Comparison of ENCODE assay signal across 8 mouse cellular contexts in the genomic region with DNA sequence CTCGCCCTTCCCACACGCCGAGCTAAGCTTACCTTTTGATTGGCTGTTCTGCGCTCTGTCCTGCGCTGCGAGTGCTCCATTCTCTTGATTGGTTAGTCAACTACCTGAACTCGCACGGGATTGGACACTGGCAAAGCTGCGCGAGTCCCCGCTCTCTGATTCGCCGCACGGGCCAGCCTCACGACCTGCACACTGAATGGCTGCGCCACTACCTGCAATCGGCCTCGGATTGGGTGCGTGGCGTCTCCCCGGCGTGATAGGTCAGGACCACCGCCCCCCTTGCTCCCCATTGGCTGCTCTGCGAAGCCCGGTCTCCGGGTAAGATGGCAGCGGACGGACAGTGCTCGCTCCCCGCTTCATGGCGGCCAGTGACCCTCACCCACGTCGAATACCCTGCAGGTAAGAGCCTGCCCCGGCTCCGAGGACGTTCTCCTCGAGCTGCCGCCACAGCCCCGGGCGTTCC. TPM values are rescaled to one million over a fixed set of nuclear protein-coding genes. Genes with fewer than 3 reads are reported as not detected.
A peak's percentile ranks its signal among the peaks of the same experiment; 100 is the strongest.
DNase-seq lines count a peak whose midpoint lies in the region; ATAC-seq and TF ChIP-seq lines count a peak whose summit lies in the region.

Dolpp1 (plus strand) TSS at position 141 of the 463 bp plus-strand sequence.

- peak; percentile 36; the same call in 1 of the 2 replicates for TF ChIP-seq POLR2A in liver, adult 2 months (IDR thresholded peaks at IDR 0.05; ENCODE audit: extremely low read depth, insufficient read depth, low read length)
- peak; percentile 58 for TF ChIP-seq POLR2A in myocyte (IDR thresholded peaks at IDR 0.05; ENCODE audit: insufficient read length, low read depth)

- peaks cover 9% of the 10 kb centered on the region; the same call in 1 of the 2 replicates for H3K79me2 ChIP-seq in liver, adult 2 months (ENCODE audit: control insufficient read depth, insufficient read depth, low read length)
- peaks cover 4% of the 10 kb centered on the region for H3K79me2 ChIP-seq in myocyte (ENCODE audit: control insufficient read depth, insufficient read depth)

- H3K9me3 ChIP-seq in heart, embryonic 11.5 days (replicated peaks; ENCODE audit: control insufficient read depth, low read length), result no peaks in the 10 kb centered on the region
- H3K9me3 ChIP-seq in kidney, embryonic 16.5 days (ENCODE audit: low read length), result no peaks in the 10 kb centered on the region

- peak; percentile 95 to 96 for DNase-seq in B cell, adult 2 months
- peak; percentile 100 for DNase-seq in brain, adult 2 months (ENCODE audit: low read depth, low spot score)
- peak; percentile 95 for DNase-seq in liver, adult 2 months (ENCODE audit: extremely low read depth, low read depth, low spot score)
- peak; percentile 99 for DNase-seq in splenic B cell, adult 2 months (ENCODE audit: low read depth, low spot score)

- no peak for TF ChIP-seq CTCF in liver, adult 2 months (IDR thresholded peaks at IDR 0.05; ENCODE audit: low read depth, low read length)

- no peaks in the 10 kb centered on the region for H3K27me3 ChIP-seq in heart, embryonic 11.5 days (ENCODE audit: control insufficient read depth, insufficient read depth, low read length)
- H3K27me3 ChIP-seq in kidney, embryonic 16.5 days (ENCODE audit: insufficient read depth, low read length), result no peaks in the 10 kb centered on the region
- H3K27me3 ChIP-seq in liver, adult 2 months (ENCODE audit: control insufficient read depth, insufficient read depth, low read length), result no peaks in the 10 kb centered on the region
- H3K27me3 ChIP-seq in myocyte (ENCODE audit: control insufficient read depth, insufficient read depth, insufficient read length), result no peaks in the 10 kb centered on the region
- H3K27me3 ChIP-seq in splenic B cell, adult 2 months (ENCODE audit: control insufficient read depth, insufficient read depth, low read length, poor library complexity, severe bottlenecking), result no peaks in the 10 kb centered on the region

- peak within 1 kb of the TSS; percentile 45 for H3ac ChIP-seq in myocyte (ENCODE audit: control insufficient read depth, insufficient read length)

- peak within 1 kb of the TSS; percentile 77 for H3K9ac ChIP-seq in heart, embryonic 11.5 days (ENCODE audit: low read depth, low read length)
- H3K9ac ChIP-seq in kidney, embryonic 16.5 days (replicated peaks; ENCODE audit: low read length), result peak within 1 kb of the TSS; percentile 71
- peak within 1 kb of the TSS; percentile 87 for H3K9ac ChIP-seq in liver, adult 2 months (ENCODE audit: low read depth, low read length)

- under 1% methylated on average over 40 of the region's 40 CpGs for WGBS in heart, embryonic 11.5 days (ENCODE audit: insufficient replicate concordance)
- WGBS in kidney, embryonic 16.5 days, result 0% methylated on average over 40 of the region's 40 CpGs
- WGBS in liver, adult 2 months, result under 1% methylated on average over 40 of the region's 40 CpGs

- peak; percentile 93 for ATAC-seq in erythroblast, adult 5-6 weeks (replicated peaks; ENCODE audit: low FRiP score, poor library complexity, severe bottlenecking)
- ATAC-seq in heart, embryonic 11.5 days (replicated peaks; ENCODE audit: insufficient number of reproducible peaks, low FRiP score, low TSS enrichment), result peak; percentile 98
- ATAC-seq in kidney, embryonic 16.5 days (ENCODE audit: low FRiP score, low TSS enrichment), result peak; percentile 98

- peak within 1 kb of the TSS; percentile 97 for H3K4me2 ChIP-seq in heart, embryonic 11.5 days
- H3K4me2 ChIP-seq in kidney, embryonic 16.5 days (replicated peaks; ENCODE audit: low read depth, low read length), result peak within 1 kb of the TSS; percentile 83
- peak within 1 kb of the TSS; percentile 93 for H3K4me2 ChIP-seq in myocyte (ENCODE audit: low read depth)

- H3K36me3 ChIP-seq in heart, embryonic 11.5 days (ENCODE audit: control insufficient read depth, insufficient read depth, low read length), result no peaks in the 10 kb centered on the region
- peaks cover 5% of the 10 kb centered on the region; the same call in 1 of the 2 replicates for H3K36me3 ChIP-seq in kidney, embryonic 16.5 days (ENCODE audit: insufficient read depth, low read length)
- H3K36me3 ChIP-seq in liver, adult 2 months (ENCODE audit: control insufficient read depth, insufficient read depth, low read length), result no peaks in the 10 kb centered on the region
- H3K36me3 ChIP-seq in myocyte (ENCODE audit: control insufficient read depth, insufficient read depth), result no peaks in the 10 kb centered on the region
- H3K36me3 ChIP-seq in splenic B cell, adult 2 months (ENCODE audit: control insufficient read depth, insufficient read depth, low read length, poor library complexity, severe bottlenecking), result no peaks in the 10 kb centered on the region

- H3K4me3 ChIP-seq in heart, embryonic 11.5 days (ENCODE audit: low read depth, low read length), result peak within 1 kb of the TSS; percentile 82
- H3K4me3 ChIP-seq in kidney, embryonic 16.5 days (ENCODE audit: low read length), result peak within 1 kb of the TSS; percentile 63
- peak within 1 kb of the TSS; percentile 79 for H3K4me3 ChIP-seq in liver, adult 2 months (ENCODE audit: insufficient read depth, low read depth, low read length)
- H3K4me3 ChIP-seq in myocyte, result peak within 1 kb of the TSS; percentile 55

- H3K27ac ChIP-seq in heart, embryonic 11.5 days (ENCODE audit: low read depth, low read length), result peak within 1 kb of the TSS; percentile 80
- H3K27ac ChIP-seq in kidney, embryonic 16.5 days (ENCODE audit: low read length), result peak within 1 kb of the TSS; percentile 81
- peak within 1 kb of the TSS; percentile 77 for H3K27ac ChIP-seq in liver, adult 2 months (replicated peaks; ENCODE audit: insufficient read depth, low read depth, low read length)

- H3K4me1 ChIP-seq in heart, embryonic 11.5 days (ENCODE audit: control insufficient read depth, insufficient read depth, low read length), result peaks cover 13% of the 10 kb centered on the region
- peaks cover 18% of the 10 kb centered on the region for H3K4me1 ChIP-seq in kidney, embryonic 16.5 days (ENCODE audit: insufficient read depth, low read length)
- H3K4me1 ChIP-seq in liver, adult 2 months (ENCODE audit: control insufficient read depth, insufficient read depth, low read length), result peaks cover 4% of the 10 kb centered on the region

TF ChIP-seq in myocyte, 11 proteins besides CTCF, POLR2A, EP300 and RAD21:
- TF ChIP-seq E2F4 (IDR thresholded peaks at IDR 0.05; ENCODE audit: insufficient read depth) (no peak), MYOD1 (IDR thresholded peaks at IDR 0.05; ENCODE audit: control insufficient read depth in 1 of 3, insufficient read length in 2 of 3, low read depth in 2 of 3) (no peak), SRF (IDR thresholded peaks at IDR 0.05; ENCODE audit: control insufficient read depth, insufficient read length, low read depth) (no peak), MAX (IDR thresholded peaks at IDR 0.05; ENCODE audit: low read depth) (no peak), MYOG (IDR thresholded peaks at IDR 0.05; ENCODE audit: control insufficient read depth in 1 of 3, insufficient read depth in 1 of 3, insufficient read length in 2 of 3, low read depth in 2 of 3) (no peak), TCF3 (IDR thresholded peaks at IDR 0.05; ENCODE audit: insufficient read length, low read depth) (no peak), TCF12 (IDR thresholded peaks at IDR 0.05; ENCODE audit: insufficient read depth, poor library complexity, severe bottlenecking) (no peak), POLR2AphosphoS2 (IDR thresholded peaks at IDR 0.05; ENCODE audit: insufficient read length, low read depth) (no peak), CEBPB (IDR thresholded peaks at IDR 0.05; ENCODE audit: insufficient read depth, poor library complexity, severe bottlenecking) (no peak), REST (IDR thresholded peaks at IDR 0.05; ENCODE audit: insufficient read depth, insufficient read length) (no peak), USF1 (IDR thresholded peaks at IDR 0.05; ENCODE audit: low read depth) (no peak)

RNA-seq across cellular contexts. Expression of gene Dolpp1, which starts in this region (rescaled TPM):
- total RNA-seq in erythroblast, adult 5-6 weeks (2015; ENCODE audit: low replicate concordance), result 2.3 and 3.7 TPM in 2 replicates
- total RNA-seq in erythroblast, adult 5-6 weeks (2017; ENCODE audit: low replicate concordance), result 5.4 and 9.1 TPM in 2 replicates
- 19.5 and 21.3 TPM in 2 replicates for polyA plus RNA-seq in heart, embryonic 11.5 days (2014; fragmentation: Nextera tagmentation; extraction: Ambion mirVana)
- polyA plus RNA-seq in kidney, embryonic 16.5 days (2015; fragmentation: Nextera tagmentation; extraction: Ambion mirVana), result 44.2 and 46.8 TPM in 2 replicates
- total RNA-seq in liver, adult 2 months (2014; rRNA removed), result 8.9 and 11.2 TPM in 2 replicates
- 44.8 and 47.3 TPM in 2 replicates for polyA plus RNA-seq in liver, adult 2 months (2012; rRNA removed)
- 15.7 TPM for polyA plus RNA-seq in myocyte (2012; fragmentation: generic; extraction: Trizol)

Comparison
In these comparisons a context has a peak if more than half of its experiments do, and no peak if none do; other contexts are left out.
1. Peak in every context shown above with its lines: DNase-seq, ATAC-seq, H3K4me3 ChIP-seq and H3K27ac ChIP-seq.